Mouse (Mus musculus): ENCODE measurements around the gene Actr10.

Gene Actr10

GRCm38 (mm10) chr12:70937571-70938384 lies at the start of gene Actr10:
Gene Actr10, plus strand, starts transcription at chr12:70937857.
- DNase-seq (ENCODE audit: low read depth, low spot score): peak; percentile 85

GRCm38 (mm10) chr12:70890405-70890804 lies 47.3 kb upstream of the Actr10 start:
- no peak for DNase-seq (ENCODE audit: low read depth, low spot score)

GRCm38 (mm10) chr12:70890874-70891470 lies 46.7 kb upstream of the Actr10 start:
- DNase-seq (ENCODE audit: low read depth, low spot score): no peak

- DNase-seq (ENCODE audit: low read depth, low spot score): no peak
Measured at GRCm38 (mm10) chr12:70895275-70895674, 42.4 kb upstream of the Actr10 start.

GRCm38 (mm10) chr12:70896068-70896467 lies 41.6 kb upstream of the Actr10 start:
- no peak for DNase-seq (ENCODE audit: low read depth, low spot score)

GRCm38 (mm10) chr12:70897434-70897833 lies 40.2 kb upstream of the Actr10 start:
- DNase-seq (ENCODE audit: low read depth, low spot score): no peak

GRCm38 (mm10) chr12:70898450-70898849 lies 39.2 kb upstream of the Actr10 start:
- no peak for DNase-seq (ENCODE audit: low read depth, low spot score)

GRCm38 (mm10) chr12:70904471-70904870 lies 33.2 kb upstream of the Actr10 start:
- no peak for DNase-seq (ENCODE audit: low read depth, low spot score)

GRCm38 (mm10) chr12:70906867-70907266 lies 30.8 kb upstream of the Actr10 start:
- no peak for DNase-seq (ENCODE audit: low read depth, low spot score)

GRCm38 (mm10) chr12:70907651-70908050 lies 30.0 kb upstream of the Actr10 start:
- no peak for DNase-seq (ENCODE audit: low read depth, low spot score)

GRCm38 (mm10) chr12:70908076-70908475 lies 29.6 kb upstream of the Actr10 start:
- no peak for DNase-seq (ENCODE audit: low read depth, low spot score)

- no peak for DNase-seq (ENCODE audit: low read depth, low spot score)
Measured at GRCm38 (mm10) chr12:70910241-70910720, 27.4 kb upstream of the Actr10 start.

GRCm38 (mm10) chr12:70911029-70911428 lies 26.6 kb upstream of the Actr10 start:
- DNase-seq (ENCODE audit: low read depth, low spot score): peak; percentile 34

- no peak for DNase-seq (ENCODE audit: low read depth, low spot score)
Measured at GRCm38 (mm10) chr12:70911676-70912379, 25.8 kb upstream of the Actr10 start.

- no peak for DNase-seq (ENCODE audit: low read depth, low spot score)
Measured at GRCm38 (mm10) chr12:70913429-70913828, 24.2 kb upstream of the Actr10 start.

GRCm38 (mm10) chr12:70914387-70914786 lies 23.3 kb upstream of the Actr10 start:
- no peak for DNase-seq (ENCODE audit: low read depth, low spot score)

- no peak for DNase-seq (ENCODE audit: low read depth, low spot score)
Measured at GRCm38 (mm10) chr12:70929781-70930180, 7.9 kb upstream of the Actr10 start.

GRCm38 (mm10) chr12:70937150-70937549 lies 507 bp upstream of the Actr10 start:
- DNase-seq (ENCODE audit: low read depth, low spot score): no peak

- no peak for DNase-seq (ENCODE audit: low read depth, low spot score)
Measured at GRCm38 (mm10) chr12:70940806-70941205, 3.1 kb downstream of the Actr10 start.

GRCm38 (mm10) chr12:70944181-70944580 lies 6.5 kb downstream of the Actr10 start:
- DNase-seq (ENCODE audit: low read depth, low spot score): no peak

- no peak for DNase-seq (ENCODE audit: low read depth, low spot score)
Measured at GRCm38 (mm10) chr12:70946585-70947256, 9.1 kb downstream of the Actr10 start.

GRCm38 (mm10) chr12:70958640-70959039 lies 21.0 kb downstream of the Actr10 start:
- no peak for DNase-seq (ENCODE audit: low read depth, low spot score)
